Mouse (Mus musculus): ENCODE measurements around the gene Ide. TPM values are rescaled to one million over a fixed set of nuclear protein-coding genes. Genes with fewer than 3 reads are reported as not detected.

Ide gene
- polyA plus RNA-seq, 1 experiment = 13.4 TPM

DNA sequence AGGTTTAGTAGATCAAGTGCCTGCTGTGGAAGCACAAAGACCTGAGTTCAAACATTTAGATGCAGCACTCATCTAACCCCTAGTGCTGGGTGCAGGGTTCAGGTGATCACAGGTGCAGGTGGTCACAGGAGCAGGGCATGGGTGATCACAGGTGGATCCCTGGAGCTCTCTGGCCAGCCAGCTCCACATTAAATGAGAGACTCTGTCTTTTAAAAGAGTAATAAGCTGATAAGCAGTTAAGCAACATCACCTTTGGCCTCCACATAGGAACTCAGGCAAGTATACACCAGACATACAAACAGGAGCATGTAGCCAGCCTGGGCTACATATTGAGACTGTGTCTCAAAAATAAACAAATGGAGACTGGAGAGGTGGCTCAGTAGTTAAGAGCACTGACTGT is 11.3 kb upstream of the Ide start:
- H3K36me3 ChIP-seq (ENCODE audit: control insufficient read depth, insufficient read depth) = peaks cover 7% of the 10 kb centered on the region
- no peak overlapping the region for H3ac ChIP-seq (ENCODE audit: control insufficient read depth, insufficient read length, low read depth)
- H3K27me3 ChIP-seq (ENCODE audit: control insufficient read depth, insufficient read depth, insufficient read length) = no peaks in the 10 kb centered on the region
- TF ChIP-seq FOSL1 (IDR thresholded peaks at IDR 0.05; ENCODE audit: insufficient read depth, low read length, poor library complexity, severe bottlenecking) = no peak
- TF ChIP-seq MYOG (IDR thresholded peaks at IDR 0.05; ENCODE audit: control insufficient read depth, extremely low read depth, insufficient read length) = no peak
- TF ChIP-seq MYOD1 (IDR thresholded peaks at IDR 0.05; ENCODE audit: control insufficient read depth, insufficient read length, low read depth) = no peak
- no peak for TF ChIP-seq MAX (IDR thresholded peaks at IDR 0.05)
- no peak for TF ChIP-seq CTCF (IDR thresholded peaks at IDR 0.05; ENCODE audit: control insufficient read depth, insufficient read depth, insufficient read length)
- no peak for TF ChIP-seq CEBPB (IDR thresholded peaks at IDR 0.05; ENCODE audit: low read depth)
- no peak for TF ChIP-seq USF1 (IDR thresholded peaks at IDR 0.05; ENCODE audit: low read depth)
- no peak overlapping the region for H3K4me3 ChIP-seq (ENCODE audit: insufficient read depth, poor library complexity, severe bottlenecking)
- peaks cover 26% of the 10 kb centered on the region for H3K79me3 ChIP-seq (ENCODE audit: low read depth)
- peaks cover 90% of the 10 kb centered on the region for H3K79me2 ChIP-seq (ENCODE audit: control insufficient read depth, insufficient read depth)

- peaks cover 90% of the 10 kb centered on the region for H3K79me2 ChIP-seq (ENCODE audit: control insufficient read depth, insufficient read depth)
- H3K27me3 ChIP-seq (ENCODE audit: control insufficient read depth, insufficient read depth, insufficient read length) = no peaks in the 10 kb centered on the region
- H3K79me3 ChIP-seq (ENCODE audit: low read depth) = peaks cover 28% of the 10 kb centered on the region
- TF ChIP-seq CTCF (IDR thresholded peaks at IDR 0.05; ENCODE audit: control insufficient read depth, insufficient read depth, insufficient read length) (no peak), MYOD1 (IDR thresholded peaks at IDR 0.05; ENCODE audit: control insufficient read depth, insufficient read length, low read depth) (no peak), MAX (IDR thresholded peaks at IDR 0.05) (no peak), FOSL1 (IDR thresholded peaks at IDR 0.05; ENCODE audit: insufficient read depth, low read length, poor library complexity, severe bottlenecking) (no peak), CEBPB (IDR thresholded peaks at IDR 0.05; ENCODE audit: low read depth) (no peak), USF1 (IDR thresholded peaks at IDR 0.05; ENCODE audit: low read depth) (no peak), MYOG (IDR thresholded peaks at IDR 0.05; ENCODE audit: control insufficient read depth, extremely low read depth, insufficient read length) (no peak)
- H3K36me3 ChIP-seq (ENCODE audit: control insufficient read depth, insufficient read depth) = peaks cover 7% of the 10 kb centered on the region
- no peak overlapping the region for H3ac ChIP-seq (ENCODE audit: control insufficient read depth, insufficient read length, low read depth)
- no peak overlapping the region for H3K4me3 ChIP-seq (ENCODE audit: insufficient read depth, poor library complexity, severe bottlenecking)
Observed at GRCm38 (mm10) chr19:37348331-37348730, 10.7 kb upstream of the Ide start.

- Histone ChIP-seq H3K4me3 (ENCODE audit: insufficient read depth, poor library complexity, severe bottlenecking) (no peak overlapping the region), H3K27me3 (ENCODE audit: control insufficient read depth, insufficient read depth, insufficient read length) (no peaks in the 10 kb centered on the region), H3K79me3 (ENCODE audit: low read depth) (peaks cover 29% of the 10 kb centered on the region), H3ac (ENCODE audit: control insufficient read depth, insufficient read length, low read depth) (no peak overlapping the region), H3K36me3 (ENCODE audit: control insufficient read depth, insufficient read depth) (peaks cover 5% of the 10 kb centered on the region), H3K79me2 (ENCODE audit: control insufficient read depth, insufficient read depth) (peaks cover 91% of the 10 kb centered on the region)
- no peak for TF ChIP-seq MAX (IDR thresholded peaks at IDR 0.05)
- no peak for TF ChIP-seq CTCF (IDR thresholded peaks at IDR 0.05; ENCODE audit: control insufficient read depth, insufficient read depth, insufficient read length)
- TF ChIP-seq CEBPB (IDR thresholded peaks at IDR 0.05; ENCODE audit: low read depth) = peak; percentile 24
- no peak for TF ChIP-seq MYOD1 (IDR thresholded peaks at IDR 0.05; ENCODE audit: control insufficient read depth, insufficient read length, low read depth)
Observed at GRCm38 (mm10) chr19:37346258-37346657, 8.6 kb upstream of the Ide start.

DNA sequence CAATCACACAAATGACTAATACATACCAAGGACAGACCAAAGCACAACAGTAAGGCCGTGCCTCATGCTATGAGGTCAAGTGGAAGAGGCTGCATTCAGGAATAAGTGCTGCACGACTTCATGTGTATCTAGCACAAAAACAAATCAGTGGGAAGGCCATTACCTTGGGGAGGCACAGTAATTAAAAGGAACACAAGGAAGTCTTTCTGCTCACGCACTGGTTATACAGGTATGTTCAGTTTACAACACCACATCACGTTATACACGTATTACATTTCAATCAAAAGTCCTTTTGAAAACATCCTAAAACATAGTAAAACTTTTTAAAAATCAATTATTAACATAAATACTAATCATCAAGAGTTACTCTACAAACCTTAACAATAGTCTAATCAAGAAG is 6.2 kb upstream of the Ide start:
- H3K36me3 ChIP-seq (ENCODE audit: control insufficient read depth, insufficient read depth) = no peaks in the 10 kb centered on the region
- H3K4me3 ChIP-seq (ENCODE audit: insufficient read depth, poor library complexity, severe bottlenecking) = no peak overlapping the region
- no peaks in the 10 kb centered on the region for H3K27me3 ChIP-seq (ENCODE audit: control insufficient read depth, insufficient read depth, insufficient read length)
- peaks cover 33% of the 10 kb centered on the region for H3K79me3 ChIP-seq (ENCODE audit: low read depth)
- TF ChIP-seq FOSL1 (IDR thresholded peaks at IDR 0.05; ENCODE audit: insufficient read depth, low read length, poor library complexity, severe bottlenecking) (no peak), MYOG (IDR thresholded peaks at IDR 0.05; ENCODE audit: control insufficient read depth, extremely low read depth, insufficient read length) (no peak), CTCF (IDR thresholded peaks at IDR 0.05; ENCODE audit: control insufficient read depth, insufficient read depth, insufficient read length) (no peak), MYOD1 (IDR thresholded peaks at IDR 0.05; ENCODE audit: control insufficient read depth, insufficient read length, low read depth) (no peak), USF1 (IDR thresholded peaks at IDR 0.05; ENCODE audit: low read depth) (no peak), MAX (IDR thresholded peaks at IDR 0.05) (no peak), CEBPB (IDR thresholded peaks at IDR 0.05; ENCODE audit: low read depth) (no peak)
- H3ac ChIP-seq (ENCODE audit: control insufficient read depth, insufficient read length, low read depth) = no peak overlapping the region
- H3K79me2 ChIP-seq (ENCODE audit: control insufficient read depth, insufficient read depth) = peaks cover 92% of the 10 kb centered on the region

GRCm38 (mm10) chr19:37340931-37341330 is 3.3 kb upstream of the Ide start:
- Histone ChIP-seq H3K27me3 (ENCODE audit: control insufficient read depth, insufficient read depth, insufficient read length) (no peaks in the 10 kb centered on the region), H3K79me3 (ENCODE audit: low read depth) (peaks cover 32% of the 10 kb centered on the region), H3K79me2 (ENCODE audit: control insufficient read depth, insufficient read depth) (peaks cover 91% of the 10 kb centered on the region), H3ac (ENCODE audit: control insufficient read depth, insufficient read length, low read depth) (no peak overlapping the region), H3K4me3 (ENCODE audit: insufficient read depth, poor library complexity, severe bottlenecking) (no peak overlapping the region), H3K36me3 (ENCODE audit: control insufficient read depth, insufficient read depth) (no peaks in the 10 kb centered on the region)
- TF ChIP-seq CEBPB (IDR thresholded peaks at IDR 0.05; ENCODE audit: low read depth) (no peak), CTCF (IDR thresholded peaks at IDR 0.05; ENCODE audit: control insufficient read depth, insufficient read depth, insufficient read length) (no peak), MAX (IDR thresholded peaks at IDR 0.05) (no peak), MYOD1 (IDR thresholded peaks at IDR 0.05; ENCODE audit: control insufficient read depth, insufficient read length, low read depth) (no peak), USF1 (IDR thresholded peaks at IDR 0.05; ENCODE audit: low read depth) (no peak), MYOG (IDR thresholded peaks at IDR 0.05; ENCODE audit: control insufficient read depth, extremely low read depth, insufficient read length) (no peak)

DNA sequence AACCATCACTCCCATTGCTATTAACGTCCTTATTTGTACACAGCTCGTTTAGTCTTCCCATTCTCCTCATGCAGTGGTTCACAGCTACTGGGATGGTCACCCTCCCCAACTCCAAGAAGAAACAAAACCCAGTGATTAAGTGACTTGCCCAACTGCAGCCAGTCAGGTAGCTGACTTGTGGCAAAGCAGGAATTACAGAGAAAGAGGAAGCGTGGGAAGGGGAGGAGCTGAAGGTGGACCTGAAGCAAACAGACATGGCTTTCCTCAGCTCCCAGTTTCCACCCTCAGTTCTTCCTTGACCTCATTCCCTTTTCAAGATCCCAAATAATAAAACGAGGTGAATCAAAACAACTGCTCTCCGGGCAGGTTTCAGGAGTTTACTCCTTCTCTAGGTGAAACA is 2.8 kb upstream of the Ide start:
- Histone ChIP-seq H3K79me3 (ENCODE audit: low read depth) (peaks cover 32% of the 10 kb centered on the region), H3ac (ENCODE audit: control insufficient read depth, insufficient read length, low read depth) (no peak overlapping the region), H3K79me2 (ENCODE audit: control insufficient read depth, insufficient read depth) (peaks cover 91% of the 10 kb centered on the region), H3K27me3 (ENCODE audit: control insufficient read depth, insufficient read depth, insufficient read length) (no peaks in the 10 kb centered on the region), H3K4me3 (ENCODE audit: insufficient read depth, poor library complexity, severe bottlenecking) (no peak overlapping the region), H3K36me3 (ENCODE audit: control insufficient read depth, insufficient read depth) (no peaks in the 10 kb centered on the region)
- no peak for TF ChIP-seq CEBPB (IDR thresholded peaks at IDR 0.05; ENCODE audit: low read depth)
- no peak for TF ChIP-seq FOSL1 (IDR thresholded peaks at IDR 0.05; ENCODE audit: insufficient read depth, low read length, poor library complexity, severe bottlenecking)
- TF ChIP-seq USF1 (IDR thresholded peaks at IDR 0.05; ENCODE audit: low read depth) = no peak
- TF ChIP-seq CTCF (IDR thresholded peaks at IDR 0.05; ENCODE audit: control insufficient read depth, insufficient read depth, insufficient read length) = no peak
- TF ChIP-seq MYOG (IDR thresholded peaks at IDR 0.05; ENCODE audit: control insufficient read depth, extremely low read depth, insufficient read length) = no peak
- TF ChIP-seq MAX (IDR thresholded peaks at IDR 0.05) = no peak
- no peak for TF ChIP-seq MYOD1 (IDR thresholded peaks at IDR 0.05; ENCODE audit: control insufficient read depth, insufficient read length, low read depth)

Measured in C2C12 (cell line).